Mouse (Mus musculus): ENCODE results near the gene Gpm6a. TPM values are rescaled to one million over a fixed set of nuclear protein-coding genes. Genes with fewer than 3 reads are reported as not detected.

Gpm6a gene
- polyA plus RNA-seq, 1 experiment from 2014 or later, result 8.4 TPM

Other genes with a start within 250 kb of the Gpm6a start
- 0.39 and 0.58 TPM in 2 replicates for gene Wdr17, start 67.7 kb upstream of the Gpm6a start, polyA plus RNA-seq (2015; fragmentation: Nextera tagmentation; extraction: Ambion mirVana)